In the genomic region with DNA sequence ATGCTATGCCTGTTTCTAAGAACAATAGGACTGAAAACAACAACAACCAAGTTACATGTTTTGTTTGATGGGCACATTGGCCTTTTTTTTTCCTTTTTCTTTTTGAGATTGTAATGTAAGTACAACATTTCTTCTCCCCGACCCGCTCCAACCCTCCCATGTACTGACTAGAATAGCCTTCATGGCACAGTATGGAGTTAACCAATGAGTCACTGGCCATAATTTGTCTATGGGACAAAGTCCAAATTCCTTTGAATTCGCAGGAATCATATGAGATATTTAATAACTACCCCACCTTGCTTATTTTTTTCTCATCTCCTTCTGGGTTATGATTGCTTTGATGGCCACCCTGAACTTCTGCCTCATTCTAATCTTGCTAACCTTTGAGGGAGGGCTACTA, we compare ENCODE assay signal across 24 mouse cellular contexts. TPM values are rescaled to one million over a fixed set of nuclear protein-coding genes. Genes with fewer than 3 reads are reported as not detected.
DNase-seq lines count a peak whose midpoint lies in the region; ATAC-seq and TF ChIP-seq lines count a peak whose summit lies in the region.
"Had no signal": no experiment of that assay in that cellular context is flagged by ENCODE, and none has a peak within 500 bp of the region (broad histone marks: within the 10 kb centered on the region; RNA-seq: fewer than 3 reads in every experiment).

No protein-coding gene starts in this region.

- no peaks in the 10 kb centered on the region for H3K36me3 ChIP-seq in intestine, embryonic 15.5 days
- H3K36me3 ChIP-seq in myocyte (ENCODE audit: control insufficient read depth, insufficient read depth): no peaks in the 10 kb centered on the region
- H3K36me3 ChIP-seq: embryonic facial prominence, embryonic 10.5 days; embryonic facial prominence, embryonic 13.5 days; forebrain, embryonic 12.5 days; forebrain, embryonic 15.5 days; hindbrain, embryonic 12.5 days; hindbrain, embryonic 15.5 days had no signal

- 72% methylated on average over 3 of the region's 3 CpGs for WGBS in intestine, embryonic 15.5 days

- DNase-seq in NIH3T3 (ENCODE audit: low read depth): peak; percentile 68
- no peak for DNase-seq in left cerebral cortex, adult 11 months (ENCODE audit: low spot score)
- DNase-seq in heart, adult 9 months (ENCODE audit: low spot score in 2 of 2): no peak
- no peak for DNase-seq in kidney, postnatal 4 days
- DNase-seq: adrenal gland, postnatal 10 days; adrenal gland, postnatal 36 days; cerebellum, adult 11 months; cerebellum, adult 2 months; cerebellum, adult 9-11 months; cerebellum, postnatal 36 days; embryo, embryonic 11 days; gastrocnemius, postnatal 25 days; heart, adult 18-20 months had no signal

- ATAC-seq in intestine, embryonic 15.5 days: peak; percentile 61
- ATAC-seq: forebrain, embryonic 15.5 days; Patski had no signal

- no peak overlapping the region for H3K4me3 ChIP-seq in intestine, embryonic 15.5 days (replicated peaks)
- no peak overlapping the region for H3K4me3 ChIP-seq in myocyte
- H3K4me3 ChIP-seq: embryonic facial prominence, embryonic 10.5 days; embryonic facial prominence, embryonic 13.5 days; erythroblast, embryonic 14.5 days; forebrain, embryonic 12.5 days; forebrain, embryonic 15.5 days; hindbrain, embryonic 12.5 days; hindbrain, embryonic 15.5 days had no signal

- no peaks in the 10 kb centered on the region for H3K4me1 ChIP-seq in intestine, embryonic 15.5 days (replicated peaks)
- H3K4me1 ChIP-seq: embryonic facial prominence, embryonic 10.5 days; embryonic facial prominence, embryonic 13.5 days; forebrain, embryonic 12.5 days; hindbrain, embryonic 12.5 days; hindbrain, embryonic 15.5 days had no signal

- H3K9ac ChIP-seq in intestine, embryonic 15.5 days: no peak overlapping the region
- H3K9ac ChIP-seq: embryonic facial prominence, embryonic 13.5 days; forebrain, embryonic 12.5 days; forebrain, embryonic 15.5 days; hindbrain, embryonic 12.5 days; hindbrain, embryonic 15.5 days had no signal

- H3ac ChIP-seq in myocyte (ENCODE audit: control insufficient read depth, insufficient read length): no peak overlapping the region

- peaks cover 69% of the 10 kb centered on the region for H3K79me2 ChIP-seq in myocyte (ENCODE audit: control insufficient read depth, insufficient read depth)

- no peak for TF ChIP-seq POLR2A in myocyte (IDR thresholded peaks at IDR 0.05; ENCODE audit: insufficient read length, low read depth)

- H3K4me2 ChIP-seq in intestine, embryonic 15.5 days (replicated peaks): no peak overlapping the region
- H3K4me2 ChIP-seq in myocyte (ENCODE audit: low read depth): peak overlapping the region; percentile 7
- H3K4me2 ChIP-seq: embryonic facial prominence, embryonic 13.5 days; forebrain, embryonic 12.5 days; forebrain, embryonic 15.5 days; heart, embryonic 11.5 days; hindbrain, embryonic 12.5 days; hindbrain, embryonic 15.5 days had no signal

- no peaks in the 10 kb centered on the region for H3K27me3 ChIP-seq in intestine, embryonic 15.5 days (replicated peaks)
- H3K27me3 ChIP-seq in myocyte (ENCODE audit: control insufficient read depth, insufficient read depth, insufficient read length): no peaks in the 10 kb centered on the region
- H3K27me3 ChIP-seq: embryonic facial prominence, embryonic 13.5 days; forebrain, embryonic 12.5 days; forebrain, embryonic 15.5 days; hindbrain, embryonic 12.5 days; hindbrain, embryonic 15.5 days; Patski had no signal

- H3K27ac ChIP-seq in intestine, embryonic 15.5 days: no peak overlapping the region
- H3K27ac ChIP-seq: embryonic facial prominence, embryonic 10.5 days; embryonic facial prominence, embryonic 13.5 days; forebrain, embryonic 12.5 days; forebrain, embryonic 15.5 days; hindbrain, embryonic 12.5 days; hindbrain, embryonic 15.5 days had no signal

- no peaks in the 10 kb centered on the region for H3K9me3 ChIP-seq in intestine, embryonic 15.5 days
- H3K9me3 ChIP-seq: embryonic facial prominence, embryonic 10.5 days; embryonic facial prominence, embryonic 13.5 days; forebrain, embryonic 12.5 days; forebrain, embryonic 15.5 days; hindbrain, embryonic 12.5 days; hindbrain, embryonic 15.5 days had no signal

TF ChIP-seq in myocyte, 11 proteins besides CTCF, POLR2A, EP300 and RAD21:
- TF ChIP-seq USF1 (IDR thresholded peaks at IDR 0.05; ENCODE audit: low read depth) (no peak), POLR2AphosphoS2 (IDR thresholded peaks at IDR 0.05; ENCODE audit: insufficient read length, low read depth) (no peak), E2F4 (IDR thresholded peaks at IDR 0.05; ENCODE audit: insufficient read depth) (no peak), TCF12 (IDR thresholded peaks at IDR 0.05; ENCODE audit: insufficient read depth, poor library complexity, severe bottlenecking) (no peak), REST (IDR thresholded peaks at IDR 0.05; ENCODE audit: insufficient read depth, insufficient read length) (no peak), CEBPB (IDR thresholded peaks at IDR 0.05; ENCODE audit: insufficient read depth, poor library complexity, severe bottlenecking) (no peak), MYOD1 (IDR thresholded peaks at IDR 0.05; ENCODE audit: control insufficient read depth in 1 of 3, insufficient read length in 2 of 3, low read depth in 2 of 3) (no peak), TCF3 (IDR thresholded peaks at IDR 0.05; ENCODE audit: insufficient read length, low read depth) (no peak), MAX (IDR thresholded peaks at IDR 0.05; ENCODE audit: low read depth) (no peak), SRF (IDR thresholded peaks at IDR 0.05; ENCODE audit: control insufficient read depth, insufficient read length, low read depth) (no peak), MYOG (IDR thresholded peaks at IDR 0.05; ENCODE audit: control insufficient read depth in 1 of 3, insufficient read depth in 1 of 3, insufficient read length in 2 of 3, low read depth in 2 of 3) (no peak)

RNA-seq across cellular contexts. Expression of gene Gpd2, which starts 12.7 kb away (rescaled TPM):
- 21.0 and 22.2 TPM in 2 replicates for polyA plus RNA-seq in intestine, embryonic 15.5 days (2015; fragmentation: Nextera tagmentation; extraction: Ambion mirVana)
- polyA plus RNA-seq in myocyte (2012; fragmentation: generic; extraction: Trizol): 11.1 TPM
